Mouse (Mus musculus) neural tube, embryonic 10.5 days (tissue): ENCODE results near the gene Map4k2.
"Not testable (repeated sequence)": the region's sequence is repeated elsewhere in the genome, so short reads cannot be mapped to it uniquely, and the experiment has no call there.

ENCODE experiments used
- DNase-seq: peaks from one replicate; pipeline ENCODE4 v3.0.0-alpha.2; 2017; ENCODE audit warnings: low spot score; ENCODE audit errors: extremely low spot score

Map4k2 gene

DNA sequence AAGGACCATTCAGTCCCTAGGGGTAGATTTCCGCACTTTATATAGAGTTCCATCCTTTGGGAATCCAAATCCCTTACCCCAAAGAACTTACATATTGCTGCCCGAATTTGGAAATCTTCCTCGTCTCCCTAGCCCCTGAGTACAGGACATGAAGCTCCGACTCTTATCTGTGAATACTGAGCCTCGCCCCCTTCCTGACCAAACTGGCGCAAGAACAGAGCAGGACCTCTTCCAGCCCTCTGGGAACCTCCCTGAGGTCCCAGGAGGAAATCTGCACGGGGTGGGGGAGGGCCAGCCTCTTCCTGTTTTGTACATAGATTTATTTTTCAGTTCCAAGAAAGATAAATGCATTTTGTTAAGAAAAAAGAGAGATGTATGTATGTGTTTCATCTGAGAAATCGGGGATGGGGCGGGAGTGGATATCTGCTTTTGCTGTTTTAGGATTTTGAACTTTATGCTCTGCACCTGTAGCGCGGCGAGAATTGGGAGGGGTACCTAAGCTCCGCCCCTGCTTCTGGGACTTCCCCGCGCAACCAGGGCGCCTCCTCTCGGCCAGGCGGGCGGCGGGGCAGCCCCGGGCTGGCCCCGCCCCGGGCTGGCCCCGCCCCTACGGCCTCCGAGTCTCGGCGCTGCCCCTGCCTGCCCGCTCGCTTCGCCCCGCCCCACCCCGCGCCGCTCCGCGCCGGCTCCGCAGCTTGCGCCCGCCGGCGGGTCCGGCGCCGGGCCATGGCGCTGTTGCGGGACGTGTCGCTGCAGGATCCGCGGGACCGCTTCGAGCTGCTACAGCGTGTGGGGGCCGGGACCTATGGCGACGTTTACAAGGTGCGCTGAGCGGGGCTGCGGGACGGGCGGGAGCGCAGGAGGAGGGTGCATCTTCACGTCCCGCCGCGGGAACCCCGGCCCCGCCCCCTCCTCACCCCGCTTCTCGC, at the start of gene Map4k2:
TSS of gene Map4k2 (plus strand) at position 612 of the 929 bp plus-strand sequence.
- DNase-seq, result peak; percentile 71

- DNase-seq, result no peak
Observed at GRCm38 (mm10) chr19:6292262-6292661, 48.7 kb upstream of the Map4k2 start.

GRCm38 (mm10) chr19:6294301-6294700, 46.6 kb upstream of the Map4k2 start:
- no peak for DNase-seq

DNA sequence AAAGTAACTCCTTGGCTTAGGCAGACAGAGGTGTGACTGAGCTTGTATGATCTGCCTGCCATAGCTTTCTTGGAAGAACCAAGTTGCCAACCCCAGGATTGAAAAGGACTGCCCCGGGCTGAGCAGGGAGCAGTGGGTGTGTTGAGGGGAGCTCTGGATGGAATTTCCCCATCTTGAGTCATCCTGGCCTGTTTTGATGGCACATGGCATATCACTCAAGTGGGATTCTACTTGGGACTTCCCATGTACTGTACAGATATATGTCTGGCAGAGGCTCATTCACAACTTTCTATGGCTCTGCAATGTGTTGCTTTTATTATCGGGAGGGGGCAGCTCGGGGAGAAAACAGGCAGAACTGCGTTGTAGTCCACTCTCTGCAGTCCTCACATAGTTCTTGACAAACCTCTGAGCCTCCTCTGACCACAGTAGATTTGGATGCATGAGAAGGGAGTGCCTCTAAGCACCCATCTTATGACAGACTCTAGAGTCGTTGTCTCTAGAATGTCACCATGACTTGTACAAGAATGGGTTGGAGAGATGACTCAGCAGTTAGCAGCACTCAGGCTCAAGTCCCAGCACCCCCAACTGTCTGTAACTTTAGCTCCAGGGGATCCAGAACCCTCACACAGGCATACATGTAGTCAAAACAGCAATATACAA, 44.3 kb upstream of the Map4k2 start:
- DNase-seq, result no peak

DNA sequence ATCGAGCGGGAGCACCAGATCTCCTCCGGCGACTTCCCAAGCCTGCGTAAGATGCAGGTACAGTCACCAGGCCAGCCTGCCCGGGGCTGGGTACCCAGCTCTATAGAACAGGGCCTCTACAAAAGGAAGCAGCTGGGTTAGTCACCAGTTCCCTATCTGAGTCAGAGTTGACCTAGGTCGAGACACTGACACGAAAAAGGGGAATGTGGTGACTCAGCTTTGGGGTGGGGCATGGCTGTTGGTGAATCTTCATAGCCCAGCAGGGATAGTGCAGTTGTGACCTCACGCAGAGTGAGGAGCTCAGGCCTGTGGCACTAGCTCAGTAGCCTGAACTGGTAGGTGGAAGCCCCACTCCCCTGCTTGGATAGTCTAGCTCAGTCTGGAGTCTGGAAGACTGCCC, 43.3 kb upstream of the Map4k2 start:
- DNase-seq, result no peak

DNA sequence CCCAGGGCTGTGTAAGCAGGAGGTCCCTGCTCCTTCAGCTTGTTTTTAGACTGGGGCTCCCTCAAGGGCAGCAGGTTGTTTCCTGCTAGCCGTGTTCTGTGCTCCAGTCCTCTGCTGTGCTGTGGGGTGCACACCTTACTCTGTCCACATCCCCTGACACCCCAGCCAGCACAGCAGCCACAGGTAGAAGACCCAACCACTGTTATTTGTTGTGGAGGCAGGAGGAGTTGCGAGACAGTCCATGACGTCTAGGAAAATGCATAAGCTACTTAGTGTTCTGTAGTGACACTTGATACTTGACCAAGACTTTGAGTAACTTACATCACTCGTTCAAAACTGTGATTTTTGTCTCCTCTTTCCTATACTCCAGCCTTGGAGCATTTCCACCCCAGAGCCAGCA, 41.9 kb upstream of the Map4k2 start:
- DNase-seq, result no peak

DNA sequence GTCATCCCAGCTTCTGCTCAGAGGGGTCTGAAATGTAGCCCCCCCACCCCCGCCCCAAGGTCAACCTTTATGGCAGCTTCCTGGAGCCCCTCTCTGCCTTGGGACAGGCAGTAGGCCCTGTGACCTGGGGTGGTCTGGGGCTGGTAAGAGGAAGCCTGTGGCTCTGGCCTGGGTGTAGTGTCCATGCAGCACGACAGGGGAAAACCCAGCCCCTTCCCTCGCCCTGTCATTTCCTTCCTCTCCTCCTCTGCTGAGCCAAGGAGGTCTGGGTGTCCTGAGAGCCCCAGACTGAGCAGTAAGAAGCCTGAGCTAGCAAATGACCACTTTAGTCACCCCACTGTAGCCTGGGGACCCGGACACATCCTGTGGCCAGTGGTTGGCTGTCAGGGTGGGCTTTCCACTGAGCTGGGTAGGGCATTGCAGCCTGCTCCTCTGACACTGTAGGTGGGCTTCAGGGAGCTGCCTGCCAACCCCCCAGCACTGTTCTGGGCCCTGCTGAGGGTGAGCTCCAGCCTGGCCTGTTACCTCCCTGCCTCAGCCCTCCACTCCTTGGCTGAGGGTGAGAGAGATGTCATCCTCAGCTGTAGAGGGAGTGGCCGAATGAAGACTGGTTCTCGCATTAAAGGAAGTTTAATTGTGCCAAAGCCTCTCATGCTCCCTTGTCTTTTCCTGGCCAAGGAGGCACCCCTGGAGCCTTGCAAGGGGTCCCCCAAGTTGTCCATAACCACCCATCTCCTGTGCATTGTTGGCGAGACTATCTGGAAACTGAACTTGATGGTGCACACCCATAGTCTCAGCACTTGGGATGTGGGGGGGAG, 41.3 kb upstream of the Map4k2 start:
- DNase-seq, result no peak

GRCm38 (mm10) chr19:6300402-6300841, 40.5 kb upstream of the Map4k2 start:
- DNase-seq, result no peak

DNA sequence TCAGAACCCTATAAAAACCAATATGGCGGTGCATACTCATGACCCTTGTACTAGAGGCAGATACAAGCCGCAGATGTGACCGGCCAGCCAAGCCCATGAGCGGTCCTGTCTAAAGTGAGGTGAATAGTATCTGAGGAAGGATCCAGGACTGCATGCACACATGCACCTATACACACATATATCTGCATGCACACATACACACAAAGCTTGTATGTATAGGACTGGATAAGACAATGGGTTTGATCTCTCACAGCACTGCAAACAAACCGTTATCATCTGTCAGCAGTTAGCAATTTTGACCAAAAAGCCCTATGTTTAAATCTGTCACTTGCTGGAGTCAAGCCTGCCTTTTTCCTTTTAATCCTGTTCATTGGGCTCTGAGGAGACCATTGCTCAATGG, 38.8 kb upstream of the Map4k2 start:
- DNase-seq, result no peak

DNA sequence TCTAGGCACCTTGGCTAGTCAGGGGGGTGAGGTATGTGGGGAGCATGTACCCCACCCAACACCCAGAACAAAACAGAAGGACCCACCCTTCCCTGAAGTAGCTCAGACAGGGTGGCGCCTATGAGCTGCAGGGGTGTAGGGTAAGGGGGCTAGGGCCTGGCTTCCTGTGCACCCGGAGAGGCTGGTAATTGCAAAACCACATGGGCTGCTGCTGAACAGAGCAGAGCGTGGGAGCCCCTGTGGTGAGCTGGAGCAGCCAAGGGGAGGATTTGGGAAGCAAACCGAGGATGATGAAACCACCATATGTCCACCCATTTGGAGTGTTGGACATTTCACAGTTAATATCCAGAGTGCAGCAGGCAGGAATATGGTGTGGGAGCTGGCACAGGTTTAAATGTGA, 38.4 kb upstream of the Map4k2 start:
- peak; percentile 45 for DNase-seq

GRCm38 (mm10) chr19:6303831-6304230, 37.1 kb upstream of the Map4k2 start:
- no peak for DNase-seq

GRCm38 (mm10) chr19:6304787-6305516, 36.0 kb upstream of the Map4k2 start:
- peak; percentile 91 for DNase-seq

GRCm38 (mm10) chr19:6305517-6306115, 35.3 kb upstream of the Map4k2 start:
- no peak for DNase-seq

GRCm38 (mm10) chr19:6306137-6306551, 34.8 kb upstream of the Map4k2 start, which contains the start of gene Cdc42bpg:
Cdc42bpg (plus strand) TSS chr19:6306456.
- peak; percentile 82 for DNase-seq

DNA sequence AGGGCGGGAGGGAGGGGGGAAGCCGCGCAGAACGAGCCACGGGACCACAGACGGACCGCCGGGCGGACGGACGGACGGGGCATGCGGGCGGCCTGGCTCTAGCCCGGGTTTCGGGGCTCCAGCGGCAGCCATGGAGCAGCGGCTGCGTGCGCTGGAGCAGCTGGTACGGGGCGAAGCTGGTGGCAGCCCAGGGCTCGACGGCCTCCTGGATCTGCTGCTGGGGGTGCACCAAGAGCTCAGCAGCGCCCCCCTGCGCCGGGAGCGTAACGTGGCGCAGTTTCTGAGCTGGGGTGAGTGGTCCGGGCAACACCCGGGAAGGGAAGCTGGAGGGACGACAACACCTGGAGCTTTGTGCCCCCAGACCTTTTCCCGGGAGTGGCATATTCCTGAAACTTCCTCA, 34.3 kb upstream of the Map4k2 start:
- peak; percentile 75 for DNase-seq

GRCm38 (mm10) chr19:6307733-6308531, 33.0 kb upstream of the Map4k2 start:
- DNase-seq, result no peak

GRCm38 (mm10) chr19:6310181-6310580, 30.8 kb upstream of the Map4k2 start:
- no peak for DNase-seq

GRCm38 (mm10) chr19:6311783-6312182, 29.2 kb upstream of the Map4k2 start:
- DNase-seq, result not testable (repeated sequence)

- DNase-seq, result no peak
Observed at GRCm38 (mm10) chr19:6313796-6314195, 27.1 kb upstream of the Map4k2 start.

GRCm38 (mm10) chr19:6314513-6314912, 26.4 kb upstream of the Map4k2 start:
- DNase-seq, result no peak
